Mouse (Mus musculus) forebrain, embryonic 13.5 days (tissue): Measurements from ENCODE around the gene Cmss1. TPM values are rescaled to one million over a fixed set of nuclear protein-coding genes. Genes with fewer than 3 reads are reported as not detected.

ENCODE experiments used
- ATAC-seq: fragments of 200-750 bp; cut with Nextera tagmentation; 2 replicates; pipeline ENCODE4 v1.8.0; 2017
- H3K27ac ChIP-seq: fragments of 300-500 bp; sonication (generic); 2 replicates; pipeline ENCODE4 v1.5.1; 2015; ENCODE audit warnings: inconsistent platforms, mild to moderate bottlenecking, moderate library complexity
- H3K27me3 ChIP-seq: fragments of 300-500 bp; sonication (generic); 2 replicates; pipeline ENCODE4 v1.6.1; 2015; ENCODE audit warnings: mild to moderate bottlenecking, inconsistent platforms
- H3K36me3 ChIP-seq: fragments of 300-500 bp; sonication (generic); 2 replicates; pipeline ENCODE4 v1.6.1; 2015; ENCODE audit warnings: mild to moderate bottlenecking, inconsistent platforms; ENCODE audit not compliant: poor library complexity, severe bottlenecking
- H3K4me1 ChIP-seq: fragments of 300-500 bp; sonication (generic); 2 replicates; pipeline ENCODE4 v1.6.1; 2015; ENCODE audit warnings: inconsistent platforms
- H3K4me2 ChIP-seq: fragments of 300-500 bp; sonication (generic); 2 replicates; pipeline ENCODE4 v1.6.1; 2015; ENCODE audit warnings: inconsistent platforms, mild to moderate bottlenecking, moderate library complexity
- H3K4me3 ChIP-seq: fragments of 300-500 bp; sonication (generic); 2 replicates; pipeline ENCODE4 v1.5.1; 2015; ENCODE audit warnings: mild to moderate bottlenecking, inconsistent platforms
- H3K9ac ChIP-seq: fragments of 300-500 bp; sonication (generic); 2 replicates; pipeline ENCODE4 v1.6.1; 2015; ENCODE audit warnings: mild to moderate bottlenecking, inconsistent platforms
- H3K9me3 ChIP-seq: fragments of 300-500 bp; sonication (generic); replicated peaks from 2 replicates; pipeline ENCODE4 v1.6.1; 2016; ENCODE audit warnings: inconsistent platforms
- WGBS: fragments of 180-500 bp; shearing (Covaris S2); methylation state at CpG from one replicate; pipeline ENCODE4 v1.1.7; 2015; 5-methylcytosine and 5-hydroxymethylcytosine counted together
- polyA plus RNA-seq: library from polyadenylated mRNA; unstranded; fragments of >200 nt; fragmentation: Nextera tagmentation; extraction: Ambion mirVana; gene quantifications from 2 replicates; pipeline ENCODE4 v1.2.1, GENCODE M21; 2015

The Cmss1 gene
- polyA plus RNA-seq, 1 experiment from 2014 or later = 45.2 TPM

- Histone ChIP-seq H3K4me1 (peaks cover 5% of the 10 kb centered on the region; the same call in 1 of the 2 replicates), H3K4me2 (peak overlapping the region; percentile 36), H3K27ac (no peak overlapping the region), H3K27me3 (no peaks in the 10 kb centered on the region), H3K9ac (no peak overlapping the region), H3K9me3 (no peaks in the 10 kb centered on the region), H3K36me3 (no peaks in the 10 kb centered on the region), H3K4me3 (no peak overlapping the region)
- WGBS = 29% methylated on average over 18 of the region's 18 CpGs
- peak; percentile 90 for ATAC-seq
These were observed 243.8 kb downstream of the Cmss1 start for GRCm38 (mm10) chr16:57362679-57363401.

- Histone ChIP-seq H3K4me1 (peaks cover 5% of the 10 kb centered on the region; the same call in 1 of the 2 replicates), H3K9ac (no peak overlapping the region), H3K4me3 (no peak overlapping the region), H3K27me3 (no peaks in the 10 kb centered on the region), H3K9me3 (no peaks in the 10 kb centered on the region), H3K36me3 (no peaks in the 10 kb centered on the region), H3K4me2 (no peak overlapping the region), H3K27ac (no peak overlapping the region)
- WGBS = 91% methylated on average over 3 of the region's 3 CpGs
- ATAC-seq = no peak
These were observed 245.9 kb downstream of the Cmss1 start for GRCm38 (mm10) chr16:57360785-57361184.

GRCm38 (mm10) chr16:57359251-57359650, 247.4 kb downstream of the Cmss1 start:
- 87% methylated on average over 10 of the region's 10 CpGs for WGBS
- Histone ChIP-seq H3K4me1 (peaks cover 5% of the 10 kb centered on the region; the same call in 1 of the 2 replicates), H3K4me2 (no peak overlapping the region), H3K9me3 (no peaks in the 10 kb centered on the region), H3K4me3 (no peak overlapping the region), H3K27me3 (no peaks in the 10 kb centered on the region), H3K27ac (no peak overlapping the region), H3K36me3 (no peaks in the 10 kb centered on the region), H3K9ac (no peak overlapping the region)
- ATAC-seq = no peak

DNA sequence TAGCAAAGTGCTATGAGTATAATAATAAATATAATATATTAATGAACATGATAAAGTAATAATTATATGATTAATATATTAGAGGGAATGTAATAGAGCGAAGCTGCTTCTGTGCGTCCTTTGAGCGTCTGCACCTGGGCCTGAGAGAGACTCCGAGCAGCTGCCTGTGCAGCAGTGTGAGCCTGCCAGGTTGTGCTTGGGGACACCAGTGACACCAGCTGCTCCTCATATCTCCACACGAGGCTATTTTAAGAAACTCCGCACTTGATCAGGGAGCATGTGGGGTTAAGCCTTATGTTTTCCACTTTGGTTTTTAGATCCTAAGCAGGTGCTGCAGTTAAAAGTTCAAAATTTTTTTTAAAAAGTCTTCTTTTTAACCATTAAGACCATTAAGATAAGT, 249.7 kb downstream of the Cmss1 start:
- Histone ChIP-seq H3K4me1 (peaks cover 7% of the 10 kb centered on the region; the same call in 1 of the 2 replicates), H3K4me2 (no peak overlapping the region), H3K27ac (no peak overlapping the region), H3K27me3 (no peaks in the 10 kb centered on the region), H3K4me3 (no peak overlapping the region), H3K9me3 (no peaks in the 10 kb centered on the region), H3K9ac (no peak overlapping the region), H3K36me3 (no peaks in the 10 kb centered on the region)
- 84% methylated on average over 6 of the region's 6 CpGs for WGBS
- ATAC-seq = no peak

DNA sequence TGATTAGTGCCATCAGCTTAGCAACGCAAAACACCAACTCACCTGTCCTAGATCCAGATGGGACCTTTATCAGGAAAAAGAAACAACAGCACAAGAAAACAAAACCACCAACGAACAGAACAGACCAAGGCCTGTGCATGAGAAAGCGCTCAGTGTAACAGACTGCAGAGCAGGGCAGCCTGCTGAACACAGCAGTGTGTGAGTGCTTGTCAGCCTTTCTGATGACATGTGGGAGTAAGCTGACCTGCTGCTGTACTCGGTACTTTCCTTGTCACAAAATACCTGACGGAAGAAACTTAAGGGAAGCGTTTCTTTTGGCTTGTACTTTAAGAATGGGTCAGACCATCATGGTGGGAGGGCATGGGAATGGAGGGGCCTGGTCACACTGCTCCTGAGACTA, 250.2 kb downstream of the Cmss1 start:
- Histone ChIP-seq H3K27ac (no peak overlapping the region), H3K9me3 (no peaks in the 10 kb centered on the region), H3K4me3 (no peak overlapping the region), H3K4me1 (peaks cover 8% of the 10 kb centered on the region; the same call in 1 of the 2 replicates), H3K27me3 (no peaks in the 10 kb centered on the region), H3K4me2 (no peak overlapping the region), H3K9ac (no peak overlapping the region), H3K36me3 (no peaks in the 10 kb centered on the region)
- no peak for ATAC-seq
- WGBS = 67% methylated on average over 6 of the region's 6 CpGs

GRCm38 (mm10) chr16:57353932-57354331, 252.7 kb downstream of the Cmss1 start:
- WGBS = 84% methylated on average over 6 of the region's 6 CpGs
- Histone ChIP-seq H3K4me3 (no peak overlapping the region), H3K9me3 (no peaks in the 10 kb centered on the region), H3K36me3 (no peaks in the 10 kb centered on the region), H3K27ac (no peak overlapping the region), H3K9ac (no peak overlapping the region), H3K4me2 (no peak overlapping the region), H3K27me3 (no peaks in the 10 kb centered on the region), H3K4me1 (peaks cover 8% of the 10 kb centered on the region; the same call in 1 of the 2 replicates)
- no peak for ATAC-seq

DNA sequence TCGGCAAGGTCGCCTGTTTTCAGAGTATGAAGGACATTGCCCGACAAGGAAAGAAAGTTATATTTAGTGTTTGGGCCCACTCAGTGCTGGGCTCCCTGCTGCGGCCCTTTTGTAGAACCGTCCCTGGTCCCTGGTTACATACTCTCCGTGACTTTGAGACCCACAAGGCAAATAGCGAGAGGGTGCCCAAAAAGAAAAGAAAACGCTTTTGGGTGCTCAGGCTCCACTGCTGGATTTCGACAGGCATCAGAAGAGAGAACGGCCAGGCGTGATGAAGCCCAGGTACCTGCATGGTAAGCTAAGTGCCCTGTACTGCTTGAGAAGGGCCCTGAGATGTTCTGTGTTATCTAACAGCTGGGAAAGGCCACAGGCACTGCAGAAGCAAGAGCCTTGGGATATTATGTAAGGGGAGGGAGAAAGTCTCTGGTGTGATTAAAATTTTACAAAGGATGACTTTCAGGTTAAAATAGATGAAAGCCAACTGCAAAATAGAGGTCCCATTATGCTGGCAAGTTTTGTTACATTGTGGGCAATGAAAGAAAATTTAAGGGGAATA, 253.4 kb downstream of the Cmss1 start:
- 84% methylated on average over 11 of the region's 11 CpGs for WGBS
- no peak overlapping the region for H3K4me3 ChIP-seq

DNA sequence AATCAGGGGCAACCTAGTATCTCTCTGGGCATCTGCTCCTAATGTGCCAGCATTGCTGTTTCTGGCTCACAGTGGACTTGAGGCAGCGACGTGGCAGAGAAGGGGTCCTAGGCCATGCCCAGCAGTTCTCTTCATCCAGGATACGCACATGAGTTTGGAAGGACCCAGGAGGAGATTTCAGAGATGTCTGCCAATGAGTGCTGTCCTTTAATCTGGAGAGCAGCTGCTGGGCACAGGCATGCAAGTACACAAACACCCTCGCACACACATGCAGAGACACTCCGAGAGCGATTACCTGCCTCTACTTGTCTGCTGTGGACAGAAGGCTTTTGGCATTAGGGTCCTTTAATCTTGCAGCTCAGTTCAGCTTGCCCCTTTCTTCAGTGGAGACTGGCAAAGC, 253.9 kb downstream of the Cmss1 start, which contains the start of gene Filip1l:
Gene Filip1l (plus strand): TSS at position 343 of the 400 bp plus-strand sequence.
- 83% methylated on average over 6 of the region's 6 CpGs for WGBS
- H3K9me3 ChIP-seq = no peaks in the 10 kb centered on the region
- no peak within 1 kb of the TSS for H3K4me2 ChIP-seq
- H3K4me1 ChIP-seq = peaks cover 8% of the 10 kb centered on the region; the same call in 1 of the 2 replicates
- no peaks in the 10 kb centered on the region for H3K36me3 ChIP-seq
- ATAC-seq = peak; percentile 13; the same call in 1 of the 2 replicates
- no peaks in the 10 kb centered on the region for H3K27me3 ChIP-seq
- H3K9ac ChIP-seq = no peak within 1 kb of the TSS
- H3K4me3 ChIP-seq = no peak within 1 kb of the TSS
- H3K27ac ChIP-seq = no peak within 1 kb of the TSS

More for the DNA sequence above, 253.4 kb downstream of the Cmss1 start:
- H3K36me3 ChIP-seq = no peaks in the 10 kb centered on the region
- no peak overlapping the region for H3K27ac ChIP-seq
- H3K4me2 ChIP-seq = no peak overlapping the region
- 0 out of 2 replicates have a peak, but pooled peaks have one; percentile 8 for ATAC-seq
- H3K4me1 ChIP-seq = peaks cover 8% of the 10 kb centered on the region; the same call in 1 of the 2 replicates
- no peaks in the 10 kb centered on the region for H3K9me3 ChIP-seq
- no peak overlapping the region for H3K9ac ChIP-seq
- no peaks in the 10 kb centered on the region for H3K27me3 ChIP-seq

- no peak for ATAC-seq
- Histone ChIP-seq H3K9me3 (no peaks in the 10 kb centered on the region), H3K27ac (no peak overlapping the region), H3K9ac (no peak overlapping the region), H3K36me3 (no peaks in the 10 kb centered on the region), H3K4me1 (peaks cover 8% of the 10 kb centered on the region; the same call in 1 of the 2 replicates), H3K27me3 (no peaks in the 10 kb centered on the region), H3K4me2 (no peak overlapping the region), H3K4me3 (no peak overlapping the region)
- 56% methylated on average over 3 of the region's 3 CpGs for WGBS
These were observed 257.0 kb downstream of the Cmss1 start for GRCm38 (mm10) chr16:57349689-57350088.

- Histone ChIP-seq H3K9me3 (no peaks in the 10 kb centered on the region; the same call in 1 of the 2 replicates), H3K27ac (no peak overlapping the region), H3K36me3 (no peaks in the 10 kb centered on the region), H3K4me2 (no peak overlapping the region), H3K27me3 (no peaks in the 10 kb centered on the region), H3K4me3 (no peak overlapping the region), H3K4me1 (peaks cover 8% of the 10 kb centered on the region; the same call in 1 of the 2 replicates), H3K9ac (no peak overlapping the region)
- WGBS = 86% methylated on average over 3 of the region's 3 CpGs
- ATAC-seq = no peak
These were observed 257.6 kb downstream of the Cmss1 start for GRCm38 (mm10) chr16:57349039-57349438.

- no peaks in the 10 kb centered on the region for H3K4me1 ChIP-seq
- ATAC-seq = no peak
- no peak overlapping the region for H3K27ac ChIP-seq
- WGBS = 69% methylated on average over 3 of the region's 3 CpGs
- no peak overlapping the region for H3K4me2 ChIP-seq
- H3K4me3 ChIP-seq = no peak overlapping the region
- H3K27me3 ChIP-seq = no peaks in the 10 kb centered on the region
- no peaks in the 10 kb centered on the region for H3K36me3 ChIP-seq
- no peaks in the 10 kb centered on the region; the same call in 1 of the 2 replicates for H3K9me3 ChIP-seq
- H3K9ac ChIP-seq = no peak overlapping the region
These were observed 260.4 kb downstream of the Cmss1 start for GRCm38 (mm10) chr16:57346258-57346657.

DNA sequence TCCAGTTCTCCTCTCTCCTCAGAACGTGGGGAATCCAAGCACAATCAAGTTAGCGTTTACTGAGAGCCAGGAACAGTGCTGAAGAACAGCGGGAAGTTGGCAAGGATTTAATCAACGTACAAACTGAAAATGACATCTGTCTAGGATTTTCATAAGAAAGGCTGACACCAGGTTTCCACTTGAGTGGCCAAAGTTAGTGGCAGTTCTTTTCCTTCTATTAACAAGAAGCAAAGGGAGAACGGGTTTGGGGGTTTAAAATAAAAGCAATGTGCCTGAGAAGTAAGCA, 266.1 kb downstream of the Cmss1 start:
- no peak overlapping the region for H3K9ac ChIP-seq
- WGBS = 41% methylated on average over 5 of the region's 5 CpGs
- ATAC-seq = no peak

More for the DNA sequence above, 266.1 kb downstream of the Cmss1 start:
- peaks cover 5% of the 10 kb centered on the region; the same call in 1 of the 2 replicates for H3K4me1 ChIP-seq
- H3K27ac ChIP-seq = no peak overlapping the region
- no peak overlapping the region for H3K4me3 ChIP-seq
- H3K27me3 ChIP-seq = no peaks in the 10 kb centered on the region
- H3K4me2 ChIP-seq = no peak overlapping the region
- no peaks in the 10 kb centered on the region; the same call in 1 of the 2 replicates for H3K9me3 ChIP-seq
- H3K36me3 ChIP-seq = no peaks in the 10 kb centered on the region
